Mouse (Mus musculus) lung, postnatal 0 days (tissue): ENCODE measurements around the gene Nkx1-2. TPM values are rescaled to one million over a fixed set of nuclear protein-coding genes. Genes with fewer than 3 reads are reported as not detected.
A peak's percentile ranks its signal among the peaks of the same experiment; 100 is the strongest.

Experiments used
- ATAC-seq: fragments of 200-750 bp; cut with Nextera tagmentation; 2 replicates; pipeline ENCODE4 v1.8.0; 2017; ENCODE audit warnings: moderate library complexity
- DNase-seq: peaks from one replicate; pipeline ENCODE4 v3.0.0-alpha.2; 2016; ENCODE audit warnings: low spot score
- H3K27ac ChIP-seq: fragments of 300-500 bp; sonication (generic); 2 replicates; pipeline ENCODE4 v1.5.1; 2014; ENCODE audit warnings: antibody characterized with exemption, mild to moderate bottlenecking, low read length, mixed read lengths
- H3K27me3 ChIP-seq: fragments of 300-500 bp; sonication (generic); replicated peaks from 2 replicates; pipeline ENCODE4 v1.6.1; 2014; ENCODE audit warnings: low read length, mixed read lengths; ENCODE audit not compliant: insufficient read depth
- H3K36me3 ChIP-seq: fragments of 300-500 bp; sonication (generic); 2 replicates; pipeline ENCODE4 v1.6.1; 2014; ENCODE audit warnings: low read length, mixed read lengths; ENCODE audit not compliant: insufficient read depth
- H3K4me1 ChIP-seq: fragments of 300-500 bp; sonication (generic); 2 replicates; pipeline ENCODE4 v1.6.1; 2014; ENCODE audit warnings: antibody characterized with exemption, low read depth, low read length, mixed read lengths; ENCODE audit not compliant: insufficient read depth
- H3K4me2 ChIP-seq: fragments of 300-500 bp; sonication (generic); replicated peaks from 2 replicates; pipeline ENCODE4 v1.6.1; 2014; ENCODE audit warnings: low read depth, mild to moderate bottlenecking, low read length, moderate library complexity, mixed read lengths
- H3K4me3 ChIP-seq: fragments of 300-500 bp; sonication (generic); 2 replicates; pipeline ENCODE4 v1.5.1; 2014; ENCODE audit warnings: low read depth, low read length
- H3K9ac ChIP-seq: fragments of 300-500 bp; sonication (generic); replicated peaks from 2 replicates; pipeline ENCODE4 v1.6.1; 2014; ENCODE audit warnings: low read depth, mild to moderate bottlenecking
- H3K9me3 ChIP-seq: fragments of 300-500 bp; sonication (generic); 2 replicates; pipeline ENCODE4 v1.6.1; 2016; ENCODE audit warnings: low read length, mixed read lengths
- CTCF ChIP-seq: IDR thresholded peaks from 2 replicates; pipeline ENCODE4 v1.5.1; 2016; ENCODE audit warnings: antibody characterized with exemption, mild to moderate bottlenecking
- EP300 ChIP-seq: IDR thresholded peaks from 2 replicates; pipeline ENCODE4 v1.6.1; 2016; ENCODE audit warnings: antibody characterized with exemption, mild to moderate bottlenecking, control low read depth
- WGBS: fragments of 180-500 bp; shearing (Covaris S2); extraction: QIAGEN DNeasy Blood & Tissue Kit; methylation state at CpG from one replicate; pipeline ENCODE4 v1.1.7; 2014; 5-methylcytosine and 5-hydroxymethylcytosine counted together
- polyA plus RNA-seq: library from polyadenylated mRNA; unstranded; fragments of >200 nt; fragmentation: Nextera tagmentation; extraction: Ambion mirVana; gene quantifications from 2 replicates; pipeline ENCODE4 v1.2.1, GENCODE M21; 2015

The Nkx1-2 gene
- polyA plus RNA-seq, 1 experiment from 2014 or later = not detected

DNA sequence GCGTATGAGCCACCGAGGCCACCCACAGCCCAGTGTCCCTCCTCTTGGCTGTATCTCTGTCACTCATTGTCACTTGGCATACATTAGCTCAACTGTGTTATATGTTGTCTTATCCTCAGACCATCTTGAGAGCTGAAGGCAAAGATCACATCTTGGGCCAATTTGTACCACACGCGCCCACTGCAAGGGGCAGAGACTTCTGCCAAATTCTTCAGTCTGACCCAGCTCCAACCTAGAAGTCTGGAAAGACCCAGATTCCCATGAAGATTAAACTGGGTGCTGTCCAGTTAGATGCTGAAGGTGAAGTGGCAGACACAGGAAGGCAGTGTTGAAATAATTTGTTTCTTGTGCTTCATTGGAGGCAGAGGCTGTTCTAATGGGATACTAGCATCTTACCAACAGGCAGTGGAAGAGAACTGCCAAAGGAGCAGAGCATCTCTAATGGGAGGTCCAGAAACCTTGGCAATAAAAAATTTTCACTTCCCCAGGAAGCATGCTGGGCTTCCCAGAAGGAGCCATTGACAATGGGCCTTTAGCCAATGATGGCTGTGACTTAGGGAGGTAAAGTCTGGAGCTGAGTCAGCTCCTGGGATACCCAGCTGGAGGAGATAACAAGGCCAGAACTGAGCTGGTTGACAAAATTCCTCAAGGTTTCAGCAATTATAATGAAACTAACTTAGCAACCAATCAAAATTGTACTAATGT, 9.0 kb upstream of the Nkx1-2 start:
- no peaks in the 10 kb centered on the region for H3K4me1 ChIP-seq
- no peak overlapping the region for H3K4me3 ChIP-seq
- DNase-seq (no peak), ATAC-seq (no peak)
- H3K9ac ChIP-seq = no peak overlapping the region
- TF ChIP-seq EP300 = no peak
- TF ChIP-seq CTCF = no peak
- no peaks in the 10 kb centered on the region for H3K27me3 ChIP-seq
- no peak overlapping the region for H3K4me2 ChIP-seq
- H3K36me3 ChIP-seq = no peaks in the 10 kb centered on the region
- no peaks in the 10 kb centered on the region for H3K9me3 ChIP-seq
- H3K27ac ChIP-seq = no peak overlapping the region
- WGBS = 90% methylated on average over 4 of the region's 4 CpGs

DNA sequence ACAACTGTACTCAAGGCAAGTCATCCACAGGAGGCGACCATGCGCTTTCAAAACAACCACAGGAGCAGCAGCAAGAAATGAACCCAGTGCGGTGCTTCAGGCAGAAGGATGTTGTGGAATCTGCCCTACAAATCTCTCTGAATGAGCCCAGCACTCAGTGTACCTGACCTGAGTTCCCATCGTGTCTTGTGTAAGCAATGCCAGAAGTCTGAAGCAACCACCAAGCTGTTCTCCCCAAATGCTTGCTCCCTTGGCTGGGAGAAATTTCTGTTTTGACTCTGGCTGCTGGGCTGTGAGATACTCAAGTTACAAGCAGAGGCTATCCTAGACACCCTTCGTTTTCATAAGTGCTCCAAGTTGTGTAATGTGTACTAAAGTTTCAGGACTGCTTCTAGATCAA, 6.3 kb upstream of the Nkx1-2 start:
- no peak overlapping the region for H3K4me3 ChIP-seq
- H3K9me3 ChIP-seq = no peaks in the 10 kb centered on the region
- ATAC-seq (no peak), DNase-seq (no peak)
- no peaks in the 10 kb centered on the region for H3K4me1 ChIP-seq
- TF ChIP-seq EP300 = no peak
- no peak for TF ChIP-seq CTCF
- H3K27me3 ChIP-seq = peaks cover 22% of the 10 kb centered on the region
- no peak overlapping the region for H3K27ac ChIP-seq
- H3K4me2 ChIP-seq = no peak overlapping the region
- no peaks in the 10 kb centered on the region for H3K36me3 ChIP-seq
- 51% methylated on average over 5 of the region's 5 CpGs for WGBS
- no peak overlapping the region for H3K9ac ChIP-seq

DNA sequence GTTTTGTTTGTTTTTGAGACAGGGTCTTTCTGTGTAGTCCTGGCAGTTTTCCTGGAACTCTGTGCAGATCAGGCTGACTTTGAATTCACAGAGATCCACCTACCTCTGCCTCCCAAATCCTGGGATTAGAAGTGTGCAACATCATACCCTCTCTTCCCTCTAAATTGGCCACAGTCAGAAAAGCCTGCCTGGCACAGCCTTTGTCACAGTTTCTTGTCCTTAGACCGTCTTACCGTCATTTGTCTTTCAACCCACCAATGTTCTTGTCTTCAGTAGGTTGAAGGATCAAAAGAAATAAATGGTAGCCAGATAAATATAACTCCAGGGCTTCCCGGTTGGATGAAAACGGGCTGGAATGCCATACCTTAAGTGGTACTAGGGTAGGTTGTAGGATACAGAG, 5.3 kb upstream of the Nkx1-2 start:
- H3K36me3 ChIP-seq = no peaks in the 10 kb centered on the region
- no peak overlapping the region for H3K4me3 ChIP-seq
- no peak overlapping the region for H3K4me2 ChIP-seq
- ATAC-seq (no peak), DNase-seq (no peak)
- H3K27ac ChIP-seq = no peak overlapping the region
- no peak for TF ChIP-seq CTCF
- no peak for TF ChIP-seq EP300
- H3K9me3 ChIP-seq = no peaks in the 10 kb centered on the region
- peaks cover 32% of the 10 kb centered on the region for H3K27me3 ChIP-seq
- WGBS = 80% methylated on average over 4 of the region's 4 CpGs
- peaks cover 3% of the 10 kb centered on the region; the same call in 1 of the 2 replicates for H3K4me1 ChIP-seq
- no peak overlapping the region for H3K9ac ChIP-seq

DNA sequence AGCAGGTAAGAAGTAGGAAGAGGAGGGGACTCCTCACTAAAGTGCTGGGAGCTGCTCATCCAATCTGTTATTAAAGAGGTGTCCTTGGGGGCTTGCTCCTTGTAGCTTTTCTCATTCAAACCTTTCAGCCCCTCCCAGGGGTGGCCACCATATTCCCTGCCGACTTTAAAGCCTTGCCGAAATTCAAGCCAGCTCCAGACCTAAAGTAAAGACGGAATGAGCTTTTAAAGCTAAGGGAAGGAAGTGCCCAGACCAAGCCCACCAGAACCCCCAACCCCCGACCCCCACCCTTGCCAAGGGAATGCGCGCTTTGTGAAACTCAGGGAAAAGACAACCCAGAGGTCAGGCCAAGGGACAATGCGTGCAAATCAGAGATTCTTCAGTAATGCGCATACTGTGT, 1.5 kb upstream of the Nkx1-2 start:
- WGBS = 18% methylated on average over 8 of the region's 8 CpGs
- ATAC-seq (no peak), DNase-seq (no peak)
- Histone ChIP-seq H3K4me1 (peaks cover 10% of the 10 kb centered on the region; the same call in 1 of the 2 replicates), H3K4me2 (no peak overlapping the region), H3K27ac (no peak overlapping the region), H3K9ac (no peak overlapping the region), H3K27me3 (peaks cover 69% of the 10 kb centered on the region), H3K4me3 (no peak overlapping the region), H3K36me3 (no peaks in the 10 kb centered on the region), H3K9me3 (no peaks in the 10 kb centered on the region)
- TF ChIP-seq CTCF (no peak), EP300 (no peak)

DNA sequence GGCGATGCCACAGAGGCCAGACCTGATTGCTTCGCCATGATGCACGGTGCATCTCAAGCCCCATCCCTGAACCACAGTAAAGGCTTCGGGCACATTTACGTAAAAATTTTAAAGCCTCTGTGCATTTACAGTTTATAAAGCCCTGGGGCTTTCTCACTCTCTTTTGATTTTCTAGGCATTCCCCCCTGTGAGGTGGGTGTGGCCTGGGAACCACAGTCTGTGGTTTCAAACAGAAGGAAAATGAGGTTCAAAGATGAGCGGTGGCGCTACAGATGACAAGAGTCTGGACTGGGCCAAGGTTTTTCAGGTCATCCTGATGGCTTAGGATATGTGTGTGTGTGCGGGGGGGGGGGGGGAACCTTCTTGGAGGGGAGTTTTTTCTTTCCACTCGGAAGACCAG, 589 bp upstream of the Nkx1-2 start:
- WGBS = 6% methylated on average over 9 of the region's 9 CpGs
- H3K27me3 ChIP-seq = peaks cover 72% of the 10 kb centered on the region
- DNase-seq (no peak), ATAC-seq (no peak)
- H3K4me1 ChIP-seq = peaks cover 10% of the 10 kb centered on the region; the same call in 1 of the 2 replicates
- peak overlapping the region; percentile 44 for H3K4me2 ChIP-seq
- no peaks in the 10 kb centered on the region for H3K36me3 ChIP-seq
- TF ChIP-seq EP300 (no peak), CTCF (no peak)
- no peak overlapping the region for H3K27ac ChIP-seq
- H3K9ac ChIP-seq = no peak overlapping the region
- H3K9me3 ChIP-seq = no peaks in the 10 kb centered on the region
- H3K4me3 ChIP-seq = peak overlapping the region; percentile 17; the same call in 1 of the 2 replicates

DNA sequence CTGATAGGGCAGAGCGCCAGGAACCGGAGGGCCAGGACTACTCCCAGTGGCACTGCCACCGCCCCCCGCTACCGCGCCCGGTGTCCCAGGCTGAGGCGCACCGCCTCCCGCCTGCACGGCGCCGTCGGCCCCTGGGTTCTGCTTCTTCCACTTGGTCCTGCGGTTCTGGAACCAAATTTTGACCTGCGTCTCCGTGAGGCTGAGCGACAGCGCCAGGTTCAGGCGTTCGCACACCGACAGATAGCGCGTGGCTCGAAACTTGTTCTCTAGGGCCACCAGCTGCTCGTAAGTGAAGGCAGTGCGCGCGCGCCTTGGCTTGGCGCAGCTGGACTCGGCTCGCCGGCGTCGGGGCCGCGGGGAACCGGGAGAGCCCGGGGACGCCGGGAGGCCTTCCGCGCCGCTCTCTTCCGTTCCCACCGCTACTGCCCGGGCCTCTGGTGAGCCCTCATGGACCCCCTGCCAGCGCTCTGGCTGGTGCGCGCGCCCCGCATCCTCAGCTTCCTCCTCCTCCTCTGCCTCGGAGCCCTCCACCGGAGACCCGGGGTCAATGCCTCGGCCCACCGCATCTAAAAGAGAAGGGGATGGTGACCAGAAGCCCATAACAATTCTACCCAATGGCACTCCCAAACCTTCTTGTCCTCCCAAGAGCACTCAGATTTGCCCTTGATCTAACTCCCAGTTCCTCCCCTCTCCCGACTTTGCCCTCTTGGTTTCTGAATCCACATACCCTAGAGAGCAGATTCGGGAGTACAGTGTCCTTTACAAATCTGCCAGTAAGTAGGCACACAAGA, 2.0 kb downstream of the Nkx1-2 start:
- Histone ChIP-seq H3K36me3 (no peaks in the 10 kb centered on the region), H3K4me1 (peaks cover 10% of the 10 kb centered on the region; the same call in 1 of the 2 replicates), H3K9ac (no peak overlapping the region), H3K4me2 (peak overlapping the region; percentile 61), H3K4me3 (peak overlapping the region; percentile 43), H3K27ac (no peak overlapping the region), H3K27me3 (peaks cover 67% of the 10 kb centered on the region), H3K9me3 (no peaks in the 10 kb centered on the region)
- ATAC-seq (no peak), DNase-seq (no peak)
- TF ChIP-seq EP300 (no peak), CTCF (no peak)
- under 1% methylated on average over 53 of the region's 60 CpGs for WGBS
